Mouse (Mus musculus) liver, adult (tissue): ENCODE measurements around the gene Serpinb1a.
A peak's percentile ranks its signal among the peaks of the same experiment; 100 is the strongest.

Source experiments
- GATA4 ChIP-seq: IDR thresholded peaks from 2 replicates; pipeline ENCODE4 v1.6.1; 2014; ENCODE audit warnings: mild to moderate bottlenecking, low read length; ENCODE audit not compliant: insufficient replicate concordance

Gene Serpinb1a

GRCm38 (mm10) chr13:32841349-32841748, 9.6 kb downstream of the Serpinb1a start:
- TF ChIP-seq GATA4, result no peak

GRCm38 (mm10) chr13:32839314-32839713, 11.7 kb downstream of the Serpinb1a start:
- no peak for TF ChIP-seq GATA4

DNA sequence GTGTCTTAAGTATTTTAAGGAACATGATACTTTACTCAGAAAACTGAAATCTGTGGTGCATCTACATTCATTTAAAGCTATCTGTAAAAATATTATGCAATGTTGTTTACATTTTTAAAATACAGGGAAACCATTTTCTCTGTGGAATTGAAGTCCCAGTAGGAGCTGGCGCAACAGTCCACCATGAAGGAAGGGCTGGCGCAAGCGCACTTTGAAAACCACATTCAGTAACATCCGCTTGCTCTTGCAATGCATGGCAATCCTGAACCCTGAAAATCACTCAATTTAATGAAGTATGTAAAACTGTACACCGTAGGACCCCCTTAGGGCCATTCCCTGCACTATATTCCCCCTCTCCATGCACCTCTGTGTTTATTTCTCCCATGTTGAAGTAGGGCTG, 16.5 kb downstream of the Serpinb1a start:
- TF ChIP-seq GATA4, result no peak

GRCm38 (mm10) chr13:32833237-32833636, 17.7 kb downstream of the Serpinb1a start:
- no peak for TF ChIP-seq GATA4

- TF ChIP-seq GATA4, result no peak
These were observed 18.2 kb downstream of the Serpinb1a start for GRCm38 (mm10) chr13:32832776-32833175.

DNA sequence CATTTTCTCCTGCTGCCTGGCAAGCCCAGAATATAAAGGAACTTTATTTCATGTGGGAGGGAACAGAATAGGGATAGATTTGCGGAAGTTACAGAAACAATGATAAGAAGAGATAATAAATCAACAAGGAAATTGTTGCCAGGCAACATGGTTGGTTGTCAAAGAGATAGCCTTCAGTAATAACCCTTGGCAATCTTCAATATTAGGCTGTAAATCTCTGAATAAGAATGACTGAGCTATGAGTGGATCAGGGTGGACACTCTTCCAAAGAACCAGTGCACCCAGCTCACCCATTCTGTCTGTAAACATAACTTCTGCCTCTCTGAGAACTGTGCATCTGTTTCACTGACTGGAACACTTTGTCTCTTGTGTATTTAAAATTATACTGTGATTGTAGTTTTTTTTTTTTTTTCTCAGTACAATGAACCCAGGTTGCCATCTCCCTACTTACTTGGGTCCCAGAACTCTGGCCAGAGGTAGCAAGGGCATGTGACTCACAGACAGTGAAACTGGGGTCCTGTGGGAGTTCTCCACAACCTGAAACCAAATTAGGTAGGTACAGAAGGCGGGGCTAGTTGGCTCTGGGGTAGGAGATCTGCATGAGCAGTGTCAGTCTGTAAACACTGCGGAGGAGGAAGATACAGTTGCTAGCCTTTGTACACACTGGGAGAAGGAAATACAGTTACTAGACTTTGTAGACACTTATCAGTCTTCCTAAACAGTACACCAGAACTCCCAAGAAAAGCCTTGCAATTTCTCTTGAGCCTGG, 19.3 kb downstream of the Serpinb1a start:
- TF ChIP-seq GATA4, result no peak

DNA sequence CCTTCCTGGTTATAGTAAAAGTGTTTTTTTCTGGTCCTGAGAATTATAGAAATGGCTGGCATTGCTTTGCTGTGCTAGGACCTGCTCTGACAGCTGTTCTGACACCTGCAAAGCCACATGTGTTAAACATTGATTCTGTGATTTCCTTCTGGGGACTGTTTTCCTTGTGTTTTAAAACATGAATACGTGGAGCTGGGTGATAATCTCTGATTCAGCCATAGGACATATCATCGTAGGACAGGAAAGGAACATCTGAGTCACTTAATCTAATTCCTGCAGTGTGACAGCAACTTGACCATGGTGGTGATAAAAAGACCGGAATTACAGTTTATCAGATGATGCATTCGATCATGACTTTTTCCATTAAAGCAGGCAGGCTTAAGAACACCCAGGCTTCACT, 22.1 kb downstream of the Serpinb1a start:
- TF ChIP-seq GATA4, result no peak

DNA sequence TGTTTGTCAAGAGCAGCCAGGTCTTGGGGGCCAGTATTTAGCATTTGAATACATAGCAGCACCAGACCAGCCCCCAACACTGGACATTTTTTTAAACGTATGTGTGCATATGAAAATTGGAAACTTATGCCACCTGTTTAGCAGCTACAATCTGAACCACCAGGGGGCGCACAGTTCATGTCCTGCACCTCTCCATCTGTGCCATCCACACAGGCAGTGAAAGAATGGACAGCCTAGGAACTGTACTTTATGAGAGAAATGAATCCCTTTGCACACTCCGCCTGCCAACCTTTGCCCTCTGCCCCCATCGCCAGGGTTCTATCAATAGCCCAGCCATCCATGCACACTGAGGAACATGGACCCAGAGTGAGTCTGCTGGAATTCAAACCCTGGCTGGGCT, 23.0 kb downstream of the Serpinb1a start:
- TF ChIP-seq GATA4, result no peak

DNA sequence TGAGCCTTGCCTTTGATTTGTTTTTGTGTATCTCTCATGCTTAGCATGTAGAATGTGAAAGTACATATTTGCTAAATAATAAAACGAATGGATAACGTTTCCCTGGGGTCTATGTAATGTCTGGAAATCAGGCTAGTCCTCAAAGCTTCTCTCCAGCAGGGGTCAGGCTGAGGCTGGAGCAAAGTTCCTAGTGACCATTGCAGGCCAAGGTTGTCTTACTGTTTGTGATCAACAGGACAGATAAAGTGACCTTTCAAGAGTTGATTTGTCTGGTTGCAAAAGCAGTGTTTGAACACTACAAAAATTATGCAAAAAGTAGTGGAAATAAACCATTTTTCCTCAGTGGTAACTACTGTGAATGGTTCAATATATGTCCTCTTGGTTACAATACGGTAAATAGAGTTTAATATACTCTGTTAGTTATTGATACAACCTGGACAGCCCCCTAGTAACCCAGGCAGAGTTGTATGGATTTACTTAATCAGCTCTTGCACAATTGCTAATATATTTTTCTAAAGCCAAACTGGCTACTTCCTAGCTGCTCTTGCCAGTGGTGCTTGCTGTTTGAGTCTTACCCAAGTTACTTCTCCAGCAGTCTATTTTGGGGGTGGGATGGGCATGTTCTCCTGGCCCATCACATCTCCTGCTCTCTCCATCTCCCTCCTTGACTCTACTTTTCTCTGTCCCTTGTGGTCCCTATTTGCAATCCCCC, 23.7 kb downstream of the Serpinb1a start:
- TF ChIP-seq GATA4, result peak; percentile 77

DNA sequence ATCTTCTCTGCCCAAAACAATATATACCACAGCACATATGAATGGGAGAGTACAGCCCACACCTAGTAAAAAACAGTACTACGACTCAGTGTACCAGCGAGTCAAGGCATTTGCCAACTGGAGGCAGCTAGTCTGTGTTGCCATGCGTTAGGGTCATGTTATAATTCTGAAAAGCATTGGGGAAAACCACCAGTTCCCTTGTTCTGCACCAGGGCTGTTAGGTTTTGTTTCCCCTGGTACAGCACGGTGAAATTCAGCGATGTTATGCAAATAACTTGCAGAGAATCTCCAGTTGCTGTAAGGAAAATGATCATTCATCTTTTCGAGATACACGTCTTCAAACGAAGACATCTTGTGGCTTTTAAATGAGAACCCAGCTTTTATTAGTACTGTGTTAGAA, 25.4 kb downstream of the Serpinb1a start:
- no peak for TF ChIP-seq GATA4

- peak; percentile 88 for TF ChIP-seq GATA4
These were observed 26.3 kb downstream of the Serpinb1a start for GRCm38 (mm10) chr13:32824377-32825330.

DNA sequence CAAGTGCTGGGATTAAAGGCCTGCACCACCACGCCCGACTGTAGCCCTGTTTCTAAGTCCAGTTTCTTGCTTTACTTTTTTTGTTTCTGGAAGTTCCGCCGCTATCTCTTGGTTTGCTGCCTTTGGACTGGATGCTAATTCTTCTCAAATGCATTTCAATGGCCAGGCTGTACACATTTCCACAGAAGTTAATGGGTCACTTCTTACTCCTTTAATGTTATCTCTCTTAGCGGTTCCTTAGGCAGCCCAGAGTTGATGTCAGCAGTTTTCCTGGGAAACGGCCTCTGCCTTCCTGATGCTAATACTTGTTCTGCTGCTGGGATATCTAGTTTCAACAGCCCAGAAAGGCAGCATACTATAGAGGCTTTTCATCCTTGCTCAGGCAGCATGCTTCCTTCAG, 27.9 kb downstream of the Serpinb1a start:
- TF ChIP-seq GATA4, result no peak

DNA sequence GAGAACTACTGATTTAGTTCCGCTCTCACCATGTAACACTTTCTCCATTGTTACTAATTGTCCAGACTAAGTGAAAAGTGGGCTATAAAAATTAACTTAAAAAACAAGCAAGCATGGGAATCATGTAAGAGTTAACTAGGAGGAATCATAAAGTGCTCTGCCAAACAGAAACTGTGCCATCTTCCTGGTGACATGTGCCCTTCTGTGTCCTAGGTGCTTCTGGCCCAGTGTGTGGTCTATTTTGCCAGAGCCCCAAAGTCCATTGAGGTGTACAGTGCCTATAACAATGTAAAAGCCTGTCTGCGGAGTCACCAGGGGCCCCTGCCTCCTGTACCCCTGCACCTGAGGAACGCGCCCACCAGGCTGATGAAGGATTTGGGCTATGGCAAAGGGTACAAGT, 29.3 kb downstream of the Serpinb1a start:
- no peak for TF ChIP-seq GATA4

DNA sequence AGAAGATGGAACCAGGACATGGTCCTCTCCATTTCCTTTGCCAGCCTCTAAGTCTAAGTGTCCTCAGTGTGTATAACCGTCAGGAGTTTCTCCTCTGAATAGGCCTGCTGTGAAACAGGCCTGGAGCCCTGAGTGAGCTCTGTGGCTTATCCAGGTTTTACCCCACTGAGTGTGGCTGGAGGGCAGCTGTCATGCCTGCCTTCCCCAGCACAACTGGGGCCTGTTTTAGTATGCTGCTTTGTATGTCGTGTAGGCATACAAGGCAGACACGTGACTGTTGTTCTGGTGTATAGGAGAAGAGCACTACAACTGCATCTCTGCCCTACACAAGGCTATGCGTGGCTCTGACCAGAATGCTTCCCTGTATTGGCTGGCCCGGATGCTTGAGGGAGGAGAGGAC, 31.1 kb downstream of the Serpinb1a start:
- TF ChIP-seq GATA4, result no peak

DNA sequence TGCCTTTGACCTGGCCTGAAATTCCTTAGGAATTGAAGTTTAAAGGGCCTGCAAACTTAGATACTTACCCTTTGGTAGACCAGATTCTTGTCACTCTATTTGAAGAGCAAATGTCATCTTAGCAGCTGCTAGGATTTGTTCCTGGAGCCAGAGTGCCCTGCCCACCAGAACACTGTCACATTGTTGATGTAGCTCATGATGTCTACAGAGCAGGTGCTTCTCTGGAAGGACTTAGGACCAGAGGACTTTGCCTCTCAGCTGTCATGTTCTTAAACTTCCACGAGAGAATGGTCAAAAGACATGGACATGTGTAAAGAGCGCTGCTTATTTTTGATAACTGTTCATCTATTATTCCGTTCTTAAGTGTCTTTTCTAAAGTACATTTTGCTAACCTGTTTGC, 31.7 kb downstream of the Serpinb1a start:
- TF ChIP-seq GATA4, result no peak
